Mouse (Mus musculus): ENCODE data around the gene Rrp1b. TPM values are rescaled to one million over a fixed set of nuclear protein-coding genes. Genes with fewer than 3 reads are reported as not detected.

Rrp1b gene
- polyA plus RNA-seq (2016; fragmentation: Nextera tagmentation; extraction: Ambion mirVana) = 73.4 and 99.0 TPM in 2 replicates

DNA sequence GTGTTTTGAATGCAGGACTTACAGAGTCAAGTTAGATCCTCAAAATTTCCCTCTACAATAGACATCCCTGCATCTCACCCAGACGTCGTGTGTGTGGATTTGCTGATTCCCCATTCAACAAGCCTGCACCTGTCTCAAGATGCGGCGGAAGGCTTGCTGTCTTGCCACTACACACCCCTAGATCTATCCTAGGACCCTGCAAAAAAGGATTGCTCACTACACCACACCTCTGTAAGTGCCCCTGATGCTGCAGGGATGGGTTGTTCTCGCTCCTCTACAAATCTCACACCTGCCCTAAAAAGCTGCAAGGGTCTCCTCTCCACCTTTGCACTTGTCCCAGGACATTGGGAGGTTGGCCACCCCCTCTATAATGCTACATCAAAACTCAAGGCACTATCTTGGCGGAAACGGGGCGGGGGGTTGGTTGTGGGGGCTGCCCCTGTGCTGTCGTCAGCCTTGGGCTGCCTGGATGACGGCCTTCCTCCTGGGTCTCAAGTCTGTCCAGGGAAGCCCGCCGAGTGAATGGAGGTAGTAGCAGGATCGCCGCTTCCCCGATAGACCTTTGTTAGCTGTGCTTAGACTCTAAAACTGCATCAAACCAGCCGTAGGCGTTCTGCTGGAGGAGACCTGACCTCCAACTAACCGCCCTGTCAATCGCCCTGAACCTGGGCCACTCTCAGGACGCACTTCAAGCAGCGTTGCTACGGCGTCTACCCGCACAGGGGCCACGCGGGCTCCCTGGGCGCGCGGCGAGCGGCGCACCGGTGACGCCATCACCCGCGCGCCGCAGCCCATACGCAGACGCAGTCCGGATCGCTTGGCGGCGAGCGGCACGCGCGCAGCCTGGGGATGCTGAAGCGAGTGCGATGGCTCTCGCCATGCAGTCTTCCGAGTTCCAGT, at the start of gene Rrp1b, which contains the start of gene Hsf2bp:
Gene Rrp1b, plus strand, starts transcription at position 492 of the 900 bp plus-strand sequence.
Gene Hsf2bp, minus strand, starts transcription at position 741 of the 900 bp plus-strand sequence.
- peak; percentile 85 for DNase-seq (ENCODE audit: low spot score)
- no peaks in the 10 kb centered on the region for H3K9me3 ChIP-seq
- peak within 1 kb of the TSS; percentile 95 for H3K27ac ChIP-seq
- H3K27me3 ChIP-seq (ENCODE audit: insufficient read depth, poor library complexity, severe bottlenecking) = no peaks in the 10 kb centered on the region
- WGBS = 5% methylated on average over 52 of the region's 52 CpGs
- H3K36me3 ChIP-seq = peaks cover 18% of the 10 kb centered on the region
- peak within 1 kb of the TSS; percentile 94 for H3K4me3 ChIP-seq
- H3K4me1 ChIP-seq (replicated peaks) = peaks cover 33% of the 10 kb centered on the region

DNA sequence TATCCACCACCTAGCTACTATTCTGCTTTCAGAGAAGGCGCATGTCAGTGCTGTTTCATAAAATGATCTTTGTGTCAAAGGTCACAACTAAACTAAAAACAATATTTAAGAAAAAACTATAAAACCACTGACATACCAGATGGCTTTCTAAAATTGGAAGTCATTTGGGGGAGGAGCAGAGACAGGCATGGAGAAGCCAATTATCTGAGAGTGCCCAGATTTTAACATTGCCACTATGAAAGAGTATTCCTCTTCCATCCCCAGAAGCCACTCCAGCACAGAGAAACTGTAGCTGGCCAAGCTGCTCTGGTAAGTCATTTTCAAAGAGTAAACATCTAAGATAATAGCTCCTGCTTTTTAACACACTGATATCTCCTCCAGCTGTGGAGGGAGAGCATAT, 49.0 kb upstream of the Rrp1b start:
- DNase-seq (ENCODE audit: low spot score) = no peak
- WGBS = 90% methylated on average over 1 of the region's 1 CpGs
- Histone ChIP-seq H3K4me3 (no peak overlapping the region), H3K9me3 (no peaks in the 10 kb centered on the region), H3K36me3 (no peaks in the 10 kb centered on the region), H3K4me1 (replicated peaks) (peaks cover 15% of the 10 kb centered on the region), H3K27me3 (ENCODE audit: insufficient read depth, poor library complexity, severe bottlenecking) (no peaks in the 10 kb centered on the region), H3K27ac (no peak overlapping the region)

DNA sequence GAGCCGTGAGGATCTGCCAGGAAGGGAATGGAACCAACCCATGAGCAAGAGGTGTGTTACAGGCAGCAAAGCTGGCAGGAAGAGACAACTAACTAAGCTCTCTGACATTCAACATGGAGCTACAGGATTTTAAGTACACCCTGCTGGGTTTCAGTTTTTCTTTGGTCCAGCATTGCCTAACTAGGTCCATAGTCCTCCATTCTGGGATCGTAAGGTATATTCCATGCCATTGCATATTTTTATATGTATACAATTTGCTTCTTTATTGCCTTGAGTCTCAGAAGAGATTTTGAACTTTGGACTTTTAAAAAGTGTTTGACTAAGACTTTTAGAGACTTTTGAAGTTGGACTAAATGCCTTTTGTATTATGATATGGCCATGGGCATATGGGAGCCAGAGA, 46.9 kb upstream of the Rrp1b start:
- 88% methylated on average over 2 of the region's 2 CpGs for WGBS
- Histone ChIP-seq H3K9me3 (no peaks in the 10 kb centered on the region), H3K4me3 (no peak overlapping the region), H3K27ac (no peak overlapping the region), H3K27me3 (ENCODE audit: insufficient read depth, poor library complexity, severe bottlenecking) (no peaks in the 10 kb centered on the region), H3K36me3 (no peaks in the 10 kb centered on the region), H3K4me1 (replicated peaks) (no peaks in the 10 kb centered on the region)
- no peak for DNase-seq (ENCODE audit: low spot score)

DNA sequence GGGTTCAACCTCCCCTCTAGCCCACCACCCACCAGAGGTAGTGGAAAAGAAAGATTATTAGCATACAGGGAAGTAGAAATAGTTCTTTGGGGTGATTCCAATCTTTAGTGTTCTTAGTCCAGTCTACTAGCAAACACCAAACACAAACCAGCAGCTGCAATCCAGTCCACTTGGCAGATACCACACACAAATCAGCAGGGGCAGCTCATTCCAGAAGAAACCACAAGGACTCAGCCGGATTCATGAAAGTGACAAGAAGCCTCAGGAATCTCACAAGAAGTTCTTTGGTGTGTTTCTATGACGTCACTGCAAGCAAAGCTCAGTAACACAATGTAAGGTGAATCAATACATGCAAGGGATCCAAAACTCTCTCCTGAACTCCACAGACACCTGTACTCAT, 43.9 kb upstream of the Rrp1b start:
- no peaks in the 10 kb centered on the region for H3K4me1 ChIP-seq (replicated peaks)
- WGBS = 64% methylated on average over 2 of the region's 2 CpGs
- no peak for DNase-seq (ENCODE audit: low spot score)
- H3K36me3 ChIP-seq = no peaks in the 10 kb centered on the region
- H3K27me3 ChIP-seq (ENCODE audit: insufficient read depth, poor library complexity, severe bottlenecking) = no peaks in the 10 kb centered on the region
- H3K9me3 ChIP-seq = no peaks in the 10 kb centered on the region
- no peak overlapping the region for H3K27ac ChIP-seq
- no peak overlapping the region for H3K4me3 ChIP-seq

DNA sequence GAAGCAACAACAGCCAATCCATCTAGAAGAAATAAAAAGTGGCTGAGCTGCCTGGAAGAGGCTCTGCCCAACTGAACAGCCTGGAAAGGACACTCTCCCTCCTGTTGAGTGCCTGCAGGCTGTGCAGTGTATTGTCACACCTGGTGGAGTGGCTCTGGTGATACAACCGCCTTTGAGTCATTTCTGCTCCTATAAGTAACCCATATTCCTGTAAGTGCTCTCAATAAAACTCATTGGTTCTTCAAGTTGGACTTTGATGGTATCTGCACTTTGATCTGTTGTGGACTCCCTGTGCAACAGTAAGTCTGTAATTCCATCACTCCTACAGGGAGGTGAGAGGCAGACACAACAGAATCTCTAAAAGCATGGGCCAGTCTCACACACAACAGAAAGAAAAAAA, 42.5 kb upstream of the Rrp1b start:
- no peak for DNase-seq (ENCODE audit: low spot score)
- no peaks in the 10 kb centered on the region for H3K9me3 ChIP-seq
- no peak overlapping the region for H3K4me3 ChIP-seq
- H3K4me1 ChIP-seq (replicated peaks) = no peaks in the 10 kb centered on the region
- H3K27ac ChIP-seq = no peak overlapping the region
- no peaks in the 10 kb centered on the region for H3K27me3 ChIP-seq (ENCODE audit: insufficient read depth, poor library complexity, severe bottlenecking)
- 95% methylated on average over 1 of the region's 1 CpGs for WGBS
- H3K36me3 ChIP-seq = no peaks in the 10 kb centered on the region

DNA sequence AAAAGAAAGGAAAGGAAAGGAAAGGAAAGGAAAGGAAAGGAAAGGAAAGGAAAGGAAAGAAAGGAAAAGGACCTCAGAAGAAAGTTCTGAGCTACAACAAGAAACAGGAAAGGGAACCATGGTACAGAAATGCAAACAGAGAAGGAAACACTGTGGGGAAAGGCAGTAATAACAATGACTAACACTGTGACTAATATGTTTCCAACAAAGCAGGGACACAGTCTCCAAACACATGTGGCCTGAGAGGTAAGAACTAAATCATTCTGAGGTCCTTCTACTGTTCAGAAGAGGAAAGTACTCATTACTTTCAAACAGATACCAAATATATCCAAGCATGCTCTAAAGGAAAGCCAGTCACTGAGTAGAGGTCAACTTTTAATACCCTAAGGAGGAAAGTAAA, 41.8 kb upstream of the Rrp1b start:
- Histone ChIP-seq H3K4me3 (no peak overlapping the region), H3K27ac (no peak overlapping the region), H3K36me3 (no peaks in the 10 kb centered on the region), H3K27me3 (ENCODE audit: insufficient read depth, poor library complexity, severe bottlenecking) (no peaks in the 10 kb centered on the region), H3K4me1 (replicated peaks) (no peaks in the 10 kb centered on the region), H3K9me3 (no peaks in the 10 kb centered on the region)
- no peak for DNase-seq (ENCODE audit: low spot score)

DNA sequence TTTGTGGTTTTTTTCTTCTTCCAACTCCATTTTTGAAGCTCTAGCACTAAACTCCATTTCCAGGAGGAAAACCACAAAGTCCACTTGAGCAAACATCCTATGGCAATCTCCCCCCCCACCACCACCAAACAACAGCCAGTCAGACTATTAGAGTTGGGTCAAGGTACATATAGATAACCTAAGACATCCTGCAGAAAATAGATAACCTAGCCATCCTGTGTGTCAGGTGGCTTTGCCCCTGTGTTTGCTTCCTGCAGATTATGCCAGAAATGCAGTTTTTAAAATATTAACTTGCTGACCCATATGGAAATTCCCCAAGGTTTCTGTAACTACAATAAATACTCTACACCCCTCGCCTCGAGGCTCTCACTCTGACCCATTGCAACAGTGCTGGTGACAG, 40.1 kb upstream of the Rrp1b start:
- no peak for DNase-seq (ENCODE audit: low spot score)
- Histone ChIP-seq H3K27me3 (ENCODE audit: insufficient read depth, poor library complexity, severe bottlenecking) (no peaks in the 10 kb centered on the region), H3K4me1 (replicated peaks) (no peaks in the 10 kb centered on the region), H3K27ac (no peak overlapping the region), H3K36me3 (no peaks in the 10 kb centered on the region), H3K9me3 (no peaks in the 10 kb centered on the region), H3K4me3 (no peak overlapping the region)
- 76% methylated on average over 2 of the region's 2 CpGs for WGBS

DNA sequence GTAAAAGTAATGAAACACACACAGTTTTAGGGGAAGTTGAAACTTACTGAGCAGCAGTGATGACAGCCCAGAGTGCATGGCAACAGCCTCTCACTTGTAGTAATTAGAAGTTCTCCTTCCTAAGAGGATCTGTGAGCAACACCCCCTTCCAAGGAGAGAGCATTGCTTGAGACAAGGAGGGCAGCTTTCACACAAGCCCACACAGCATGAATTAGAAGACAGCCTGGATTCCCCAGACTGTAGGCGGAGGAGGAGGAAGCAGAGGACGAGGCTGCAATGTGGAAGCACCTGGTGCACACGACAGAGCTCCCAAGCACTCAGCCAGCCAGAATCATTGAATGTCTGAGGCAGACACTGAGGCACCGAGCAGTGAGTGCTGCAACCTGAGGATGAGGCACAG, 39.6 kb upstream of the Rrp1b start:
- Histone ChIP-seq H3K4me3 (no peak overlapping the region), H3K36me3 (no peaks in the 10 kb centered on the region), H3K9me3 (no peaks in the 10 kb centered on the region), H3K27me3 (ENCODE audit: insufficient read depth, poor library complexity, severe bottlenecking) (no peaks in the 10 kb centered on the region), H3K4me1 (replicated peaks) (no peaks in the 10 kb centered on the region), H3K27ac (no peak overlapping the region)
- WGBS = 77% methylated on average over 4 of the region's 4 CpGs
- no peak for DNase-seq (ENCODE audit: low spot score)

DNA sequence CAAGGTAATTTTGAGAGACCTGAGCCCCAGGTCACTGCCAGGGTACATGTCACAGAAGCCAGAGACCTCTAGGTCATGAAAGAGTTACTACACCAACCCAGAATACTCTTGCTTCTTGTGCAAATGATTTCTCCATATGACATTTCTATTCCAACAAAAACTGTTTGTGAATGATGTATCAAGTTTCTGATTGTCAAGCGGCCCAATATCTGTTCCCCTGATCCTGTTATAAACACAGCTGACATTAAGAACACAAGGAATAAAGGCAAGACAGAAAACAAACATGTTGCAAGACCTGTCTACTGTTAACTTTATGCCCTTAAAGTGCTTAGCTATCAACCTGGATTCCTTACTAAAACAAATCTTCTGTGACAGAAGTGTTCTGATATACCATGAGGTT, 37.5 kb upstream of the Rrp1b start:
- WGBS = 76% methylated on average over 1 of the region's 1 CpGs
- no peak for DNase-seq (ENCODE audit: low spot score)
- no peaks in the 10 kb centered on the region for H3K27me3 ChIP-seq (ENCODE audit: insufficient read depth, poor library complexity, severe bottlenecking)
- no peak overlapping the region for H3K4me3 ChIP-seq
- no peaks in the 10 kb centered on the region for H3K9me3 ChIP-seq
- no peaks in the 10 kb centered on the region for H3K4me1 ChIP-seq (replicated peaks)
- H3K36me3 ChIP-seq = no peaks in the 10 kb centered on the region
- no peak overlapping the region for H3K27ac ChIP-seq

DNA sequence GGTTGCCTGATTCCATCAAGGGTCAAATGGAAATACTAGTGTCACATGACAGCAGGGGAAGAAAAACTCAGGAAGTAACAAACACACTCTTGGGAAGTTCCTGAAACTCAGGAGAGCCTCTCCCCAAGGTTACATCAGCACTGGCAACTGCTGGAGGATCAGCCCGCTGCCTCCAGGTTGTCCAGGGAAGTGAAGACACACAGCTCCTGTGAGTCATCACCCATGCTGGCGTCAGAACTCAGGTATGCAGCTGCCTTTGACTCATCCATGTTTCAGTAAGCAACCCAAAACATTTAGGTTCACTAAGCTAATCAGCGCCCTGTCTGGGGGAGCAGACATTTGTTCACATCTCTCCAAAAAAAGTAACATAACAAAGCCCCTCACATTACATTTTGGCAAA, 32.6 kb upstream of the Rrp1b start:
- Histone ChIP-seq H3K27me3 (ENCODE audit: insufficient read depth, poor library complexity, severe bottlenecking) (no peaks in the 10 kb centered on the region), H3K4me1 (replicated peaks) (no peaks in the 10 kb centered on the region), H3K9me3 (no peaks in the 10 kb centered on the region), H3K27ac (no peak overlapping the region), H3K36me3 (no peaks in the 10 kb centered on the region), H3K4me3 (no peak overlapping the region)
- 90% methylated on average over 3 of the region's 3 CpGs for WGBS
- DNase-seq (ENCODE audit: low spot score) = no peak

DNA sequence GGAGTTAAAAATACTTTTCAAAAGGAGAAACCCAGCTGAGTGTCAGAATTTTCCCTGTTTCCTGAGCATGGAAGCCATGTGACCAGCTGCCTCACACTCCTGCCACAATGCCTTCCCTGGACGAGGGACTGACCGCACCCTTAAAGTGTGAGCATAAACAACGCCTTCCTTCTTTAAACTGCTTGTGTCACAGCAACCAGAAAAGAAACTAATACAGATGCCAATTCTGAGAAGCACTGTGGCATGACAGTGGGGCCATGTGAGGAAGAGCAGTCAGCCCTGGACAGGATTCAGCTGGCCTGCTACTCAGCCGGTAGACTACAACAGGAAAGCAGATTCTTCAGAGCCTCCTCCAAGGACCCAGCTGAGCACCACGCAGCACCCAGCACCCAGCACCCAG, 29.1 kb upstream of the Rrp1b start:
- no peak overlapping the region for H3K4me3 ChIP-seq
- no peaks in the 10 kb centered on the region for H3K4me1 ChIP-seq (replicated peaks)
- no peak overlapping the region for H3K27ac ChIP-seq
- H3K9me3 ChIP-seq = no peaks in the 10 kb centered on the region
- DNase-seq (ENCODE audit: low spot score) = no peak
- H3K36me3 ChIP-seq = no peaks in the 10 kb centered on the region
- no peaks in the 10 kb centered on the region for H3K27me3 ChIP-seq (ENCODE audit: insufficient read depth, poor library complexity, severe bottlenecking)
- WGBS = 85% methylated on average over 5 of the region's 5 CpGs

DNA sequence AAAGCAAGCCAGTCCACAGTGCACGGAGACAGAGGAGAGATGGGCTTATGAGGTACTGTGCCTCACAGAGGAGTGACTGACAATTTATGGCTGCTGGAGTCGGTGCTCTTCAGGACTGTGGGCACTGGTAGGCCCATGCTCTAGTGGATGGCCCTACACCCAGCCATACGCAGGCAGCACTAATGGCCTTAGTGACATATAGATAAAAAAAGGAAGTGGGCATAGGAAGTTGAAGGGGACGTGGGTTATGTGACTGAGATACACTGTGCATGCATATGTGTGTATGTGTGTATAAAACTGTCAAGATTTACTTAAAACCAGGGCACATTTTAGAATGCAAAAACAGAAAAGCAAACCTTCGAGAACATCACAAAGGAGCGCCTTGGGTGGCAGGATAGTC, 24.2 kb upstream of the Rrp1b start:
- Histone ChIP-seq H3K4me1 (replicated peaks) (no peaks in the 10 kb centered on the region), H3K36me3 (no peaks in the 10 kb centered on the region), H3K27ac (no peak overlapping the region), H3K4me3 (no peak overlapping the region), H3K9me3 (no peaks in the 10 kb centered on the region), H3K27me3 (ENCODE audit: insufficient read depth, poor library complexity, severe bottlenecking) (no peaks in the 10 kb centered on the region)
- DNase-seq (ENCODE audit: low spot score) = no peak
- WGBS = 84% methylated on average over 6 of the region's 6 CpGs

DNA sequence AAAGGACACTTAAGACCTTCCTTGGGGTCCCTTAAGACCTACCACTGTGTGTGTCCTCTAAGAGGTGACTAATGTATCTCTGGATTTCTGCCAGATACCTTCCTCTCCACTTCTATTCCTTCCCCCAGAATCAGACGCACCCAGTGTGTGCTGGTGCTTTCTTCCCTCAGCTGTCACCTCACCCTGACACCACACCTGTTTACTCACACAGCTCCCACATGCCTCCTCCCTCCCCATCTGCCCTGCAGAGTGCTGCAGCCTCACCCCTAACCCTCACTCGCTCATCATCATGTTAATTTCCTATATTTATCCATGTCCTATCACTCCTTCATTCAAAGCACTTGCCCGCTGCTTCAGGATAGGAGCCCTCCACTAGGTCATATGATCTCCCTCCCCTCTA, 23.6 kb upstream of the Rrp1b start:
- H3K4me3 ChIP-seq = no peak overlapping the region
- no peaks in the 10 kb centered on the region for H3K9me3 ChIP-seq
- 73% methylated on average over 3 of the region's 3 CpGs for WGBS
- no peak for DNase-seq (ENCODE audit: low spot score)
- H3K4me1 ChIP-seq (replicated peaks) = no peaks in the 10 kb centered on the region
- no peaks in the 10 kb centered on the region for H3K27me3 ChIP-seq (ENCODE audit: insufficient read depth, poor library complexity, severe bottlenecking)
- no peaks in the 10 kb centered on the region for H3K36me3 ChIP-seq
- H3K27ac ChIP-seq = no peak overlapping the region

DNA sequence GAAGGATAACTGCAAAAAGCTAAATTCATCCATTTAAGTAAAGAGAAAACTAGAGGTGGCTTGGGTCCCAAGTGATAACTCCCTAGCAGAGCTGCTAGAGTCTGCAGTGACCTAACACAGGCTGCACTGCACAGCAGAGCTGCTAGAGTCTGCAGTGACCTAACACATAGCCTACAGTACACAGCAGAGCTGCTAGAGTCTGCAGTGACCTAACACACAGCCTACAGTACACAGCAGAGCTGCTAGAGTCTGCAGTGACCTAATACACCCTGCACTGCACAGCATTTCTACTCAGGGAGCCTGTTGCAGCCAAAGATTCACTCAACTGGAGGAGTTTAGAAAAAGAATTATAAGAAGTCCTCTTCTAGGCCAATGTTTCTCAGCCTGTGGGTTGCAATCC, 22.2 kb upstream of the Rrp1b start:
- Histone ChIP-seq H3K4me3 (no peak overlapping the region), H3K4me1 (replicated peaks) (0 out of 2 replicates have a peak, but pooled peaks cover under 1% of the 10 kb centered on the region), H3K9me3 (no peaks in the 10 kb centered on the region), H3K27me3 (ENCODE audit: insufficient read depth, poor library complexity, severe bottlenecking) (no peaks in the 10 kb centered on the region), H3K36me3 (no peaks in the 10 kb centered on the region), H3K27ac (no peak overlapping the region)
- no peak for DNase-seq (ENCODE audit: low spot score)

All from hindbrain, embryonic 10.5 days (tissue).